Mouse (Mus musculus) megakaryocyte, embryonic 14.5 days (primary cell): ENCODE measurements around the gene Galnt18.

Experiments used
- FLI1 ChIP-seq: IDR thresholded peaks from 2 replicates; pipeline ENCODE4 v1.6.1; 2012; ENCODE audit warnings: low read length, inconsistent platforms, mixed read lengths
- GATA1 ChIP-seq: IDR thresholded peaks from 3 replicates; pipeline ENCODE4 v1.6.1; 2012; ENCODE audit warnings: mixed read lengths, low read length, inconsistent platforms, borderline replicate concordance

DNA sequence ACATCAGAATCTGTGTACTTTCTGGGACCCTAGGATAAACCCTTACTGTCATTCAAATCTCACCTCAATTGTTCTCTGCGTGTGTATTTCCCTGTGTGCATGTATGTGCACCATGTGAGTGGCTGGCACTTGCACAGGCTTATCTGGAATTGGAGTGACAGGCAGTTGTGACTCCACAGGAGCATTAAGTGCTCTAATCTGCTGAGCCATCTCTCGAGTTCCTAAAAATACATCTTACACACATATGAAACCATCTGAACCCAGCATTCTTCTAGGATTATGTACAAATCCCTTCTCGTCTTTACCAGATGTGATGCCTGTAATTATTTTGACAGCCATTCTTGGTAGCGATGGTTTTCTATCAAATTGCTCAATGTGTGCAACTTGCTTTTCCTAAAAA, 121.2 kb downstream of the Galnt18 start:
- no peak for TF ChIP-seq GATA1
- no peak for TF ChIP-seq FLI1
